Mouse (Mus musculus) heart, embryonic 13.5 days (tissue): ENCODE measurements around the gene Sept9. TPM values are rescaled to one million over a fixed set of nuclear protein-coding genes. Genes with fewer than 3 reads are reported as not detected.

Experiments
- ATAC-seq: fragments of 200-750 bp; cut with Nextera tagmentation; 2 replicates; pipeline ENCODE4 v1.8.0; 2017; ENCODE audit warnings: moderate TSS enrichment; ENCODE audit not compliant: insufficient number of reproducible peaks, low FRiP score, low TSS enrichment; ENCODE audit errors: extremely low read depth
- H3K27ac ChIP-seq: fragments of 300-500 bp; sonication (generic); replicated peaks from 2 replicates; pipeline ENCODE4 v1.5.1; 2015; ENCODE audit warnings: moderate library complexity, mild to moderate bottlenecking, inconsistent platforms
- H3K27me3 ChIP-seq: fragments of 300-500 bp; sonication (generic); replicated peaks from 2 replicates; pipeline ENCODE4 v1.6.1; 2015; ENCODE audit warnings: mild to moderate bottlenecking, inconsistent platforms
- H3K36me3 ChIP-seq: fragments of 300-500 bp; sonication (generic); 2 replicates; pipeline ENCODE4 v1.6.1; 2015; ENCODE audit warnings: mild to moderate bottlenecking, inconsistent platforms
- H3K4me1 ChIP-seq: fragments of 300-500 bp; sonication (generic); 2 replicates; pipeline ENCODE4 v1.6.1; 2015; ENCODE audit warnings: inconsistent platforms
- H3K4me2 ChIP-seq: fragments of 300-500 bp; sonication (generic); 2 replicates; pipeline ENCODE4 v1.6.1; 2015; ENCODE audit warnings: inconsistent platforms, mild to moderate bottlenecking, moderate library complexity
- H3K4me3 ChIP-seq: fragments of 300-500 bp; sonication (generic); 2 replicates; pipeline ENCODE4 v1.5.1; 2015; ENCODE audit warnings: moderate library complexity, mild to moderate bottlenecking, inconsistent platforms
- H3K9ac ChIP-seq: fragments of 300-500 bp; sonication (generic); 2 replicates; pipeline ENCODE4 v1.6.1; 2015; ENCODE audit warnings: inconsistent platforms, mild to moderate bottlenecking, moderate library complexity
- H3K9me3 ChIP-seq: fragments of 300-500 bp; sonication (generic); 2 replicates; pipeline ENCODE4 v1.6.1; 2016; ENCODE audit warnings: inconsistent platforms
- WGBS: fragments of 180-500 bp; shearing (Covaris S2); methylation state at CpG from one replicate; pipeline ENCODE4 v1.1.7; 2015; ENCODE audit warnings: mixed read lengths; 5-methylcytosine and 5-hydroxymethylcytosine counted together
- polyA plus RNA-seq: library from polyadenylated mRNA; unstranded; fragments of >200 nt; fragmentation: Nextera tagmentation; extraction: Ambion mirVana; gene quantifications from 2 replicates; pipeline ENCODE4 v1.2.1, GENCODE M21; 2015

Gene Sept9
- polyA plus RNA-seq, 1 experiment from 2014 or later = 75.5 TPM

- Histone ChIP-seq H3K27me3 (peaks cover 44% of the 10 kb centered on the region), H3K27ac (no peak overlapping the region), H3K4me2 (no peak overlapping the region), H3K4me1 (peaks cover 29% of the 10 kb centered on the region), H3K4me3 (no peak overlapping the region), H3K36me3 (no peaks in the 10 kb centered on the region), H3K9ac (no peak overlapping the region), H3K9me3 (no peaks in the 10 kb centered on the region)
- ATAC-seq = no peak
- whole genome bisulfite sequencing = 72% methylated on average over 7 of the region's 7 CpGs
Measured at GRCm38 (mm10) chr11:117196681-117197080, 2.8 kb upstream of the Sept9 start.

- WGBS = 89% methylated on average over 5 of the region's 5 CpGs
- Histone ChIP-seq H3K36me3 (no peaks in the 10 kb centered on the region), H3K4me2 (no peak overlapping the region)
Measured at GRCm38 (mm10) chr11:117198122-117198521, 1.3 kb upstream of the Sept9 start.

GRCm38 (mm10) chr11:117201846-117202245 lies 2.4 kb downstream of the Sept9 start:
- WGBS = 78% methylated on average over 12 of the region's 12 CpGs
- no peaks in the 10 kb centered on the region for H3K36me3 ChIP-seq
- no peak for ATAC-seq
- no peaks in the 10 kb centered on the region for H3K9me3 ChIP-seq
- H3K4me3 ChIP-seq = no peak overlapping the region
- H3K4me2 ChIP-seq = no peak overlapping the region
- no peak overlapping the region for H3K9ac ChIP-seq
- H3K27ac ChIP-seq = no peak overlapping the region
- H3K4me1 ChIP-seq = peaks cover 38% of the 10 kb centered on the region
- peaks cover 71% of the 10 kb centered on the region for H3K27me3 ChIP-seq

More at GRCm38 (mm10) chr11:117198122-117198521, 1.3 kb upstream of the Sept9 start:
- no peaks in the 10 kb centered on the region for H3K9me3 ChIP-seq
- H3K4me3 ChIP-seq = no peak overlapping the region
- no peak overlapping the region for H3K27ac ChIP-seq
- no peak overlapping the region for H3K9ac ChIP-seq
- H3K4me1 ChIP-seq = peaks cover 29% of the 10 kb centered on the region
- ATAC-seq = no peak
- peaks cover 57% of the 10 kb centered on the region for H3K27me3 ChIP-seq

GRCm38 (mm10) chr11:117204606-117205005 lies 5.1 kb downstream of the Sept9 start:
- ATAC-seq = no peak
- WGBS = 50% methylated on average over 8 of the region's 8 CpGs
- Histone ChIP-seq H3K27me3 (peaks cover 48% of the 10 kb centered on the region), H3K4me2 (no peak overlapping the region), H3K27ac (no peak overlapping the region), H3K4me3 (no peak overlapping the region), H3K4me1 (peaks cover 35% of the 10 kb centered on the region), H3K36me3 (no peaks in the 10 kb centered on the region), H3K9me3 (no peaks in the 10 kb centered on the region), H3K9ac (no peak overlapping the region)

- 73% methylated on average over 6 of the region's 6 CpGs for WGBS
- ATAC-seq = no peak
- Histone ChIP-seq H3K4me3 (no peak overlapping the region), H3K4me2 (no peak overlapping the region), H3K9me3 (no peaks in the 10 kb centered on the region), H3K27me3 (peaks cover 44% of the 10 kb centered on the region), H3K36me3 (no peaks in the 10 kb centered on the region), H3K9ac (no peak overlapping the region), H3K27ac (no peak overlapping the region), H3K4me1 (peaks cover 31% of the 10 kb centered on the region)
Measured at GRCm38 (mm10) chr11:117205042-117205441, 5.6 kb downstream of the Sept9 start.

GRCm38 (mm10) chr11:117205447-117205846 lies 6.0 kb downstream of the Sept9 start:
- 82% methylated on average over 9 of the region's 9 CpGs for WGBS
- Histone ChIP-seq H3K9ac (no peak overlapping the region), H3K27ac (no peak overlapping the region), H3K4me1 (peaks cover 27% of the 10 kb centered on the region), H3K4me2 (no peak overlapping the region), H3K27me3 (peaks cover 40% of the 10 kb centered on the region), H3K36me3 (no peaks in the 10 kb centered on the region), H3K9me3 (no peaks in the 10 kb centered on the region), H3K4me3 (no peak overlapping the region)
- ATAC-seq = no peak

GRCm38 (mm10) chr11:117207436-117207835 lies 8.0 kb downstream of the Sept9 start:
- H3K4me1 ChIP-seq = peaks cover 19% of the 10 kb centered on the region
- no peak overlapping the region for H3K4me3 ChIP-seq
- no peak overlapping the region for H3K9ac ChIP-seq
- H3K4me2 ChIP-seq = no peak overlapping the region
- WGBS = 67% methylated on average over 5 of the region's 5 CpGs
- H3K27me3 ChIP-seq = peaks cover 20% of the 10 kb centered on the region
- H3K27ac ChIP-seq = no peak overlapping the region
- H3K36me3 ChIP-seq = no peaks in the 10 kb centered on the region
- no peaks in the 10 kb centered on the region for H3K9me3 ChIP-seq
- ATAC-seq = no peak

- Histone ChIP-seq H3K36me3 (no peaks in the 10 kb centered on the region), H3K27ac (no peak overlapping the region), H3K9ac (no peak overlapping the region), H3K4me1 (peaks cover 19% of the 10 kb centered on the region), H3K4me3 (no peak overlapping the region), H3K27me3 (peaks cover 13% of the 10 kb centered on the region), H3K4me2 (no peak overlapping the region), H3K9me3 (no peaks in the 10 kb centered on the region)
- no peak for ATAC-seq
- WGBS = 76% methylated on average over 8 of the region's 8 CpGs
Measured at GRCm38 (mm10) chr11:117208151-117208673, 8.8 kb downstream of the Sept9 start.

- no peaks in the 10 kb centered on the region for H3K9me3 ChIP-seq
- 44% methylated on average over 2 of the region's 2 CpGs for WGBS
- no peaks in the 10 kb centered on the region for H3K36me3 ChIP-seq
- ATAC-seq = no peak
- H3K27me3 ChIP-seq = no peaks in the 10 kb centered on the region
- no peak overlapping the region for H3K9ac ChIP-seq
- H3K4me2 ChIP-seq = no peak overlapping the region
- H3K4me1 ChIP-seq = peaks cover 2% of the 10 kb centered on the region; the same call in 1 of the 2 replicates
- H3K27ac ChIP-seq = no peak overlapping the region
- no peak overlapping the region for H3K4me3 ChIP-seq
Measured at GRCm38 (mm10) chr11:117216713-117217112, 17.3 kb downstream of the Sept9 start.

- no peak for ATAC-seq
- Histone ChIP-seq H3K4me2 (no peak overlapping the region), H3K4me3 (no peak overlapping the region), H3K4me1 (peaks cover 4% of the 10 kb centered on the region), H3K27ac (no peak overlapping the region), H3K9ac (no peak overlapping the region), H3K36me3 (no peaks in the 10 kb centered on the region), H3K9me3 (no peaks in the 10 kb centered on the region), H3K27me3 (no peaks in the 10 kb centered on the region)
- WGBS = 72% methylated on average over 6 of the region's 6 CpGs
Measured at GRCm38 (mm10) chr11:117218070-117218469, 18.6 kb downstream of the Sept9 start.

GRCm38 (mm10) chr11:117218498-117218897 lies 19.0 kb downstream of the Sept9 start:
- H3K27ac ChIP-seq = no peak overlapping the region
- no peak for ATAC-seq
- H3K4me3 ChIP-seq = no peak overlapping the region
- H3K9me3 ChIP-seq = no peaks in the 10 kb centered on the region
- H3K9ac ChIP-seq = no peak overlapping the region
- no peaks in the 10 kb centered on the region for H3K27me3 ChIP-seq
- 83% methylated on average over 6 of the region's 6 CpGs for WGBS
- H3K4me1 ChIP-seq = peaks cover 8% of the 10 kb centered on the region
- no peak overlapping the region for H3K4me2 ChIP-seq
- H3K36me3 ChIP-seq = no peaks in the 10 kb centered on the region

- H3K9ac ChIP-seq = no peak overlapping the region
- H3K27ac ChIP-seq = no peak overlapping the region
- no peak overlapping the region for H3K4me3 ChIP-seq
- no peaks in the 10 kb centered on the region for H3K27me3 ChIP-seq
- peaks cover 12% of the 10 kb centered on the region for H3K4me1 ChIP-seq
- WGBS = 82% methylated on average over 8 of the region's 8 CpGs
- no peaks in the 10 kb centered on the region for H3K36me3 ChIP-seq
- no peak overlapping the region for H3K4me2 ChIP-seq
- no peaks in the 10 kb centered on the region for H3K9me3 ChIP-seq
- no peak for ATAC-seq
Measured at GRCm38 (mm10) chr11:117220777-117221176, 21.3 kb downstream of the Sept9 start.
